Mouse (Mus musculus): ENCODE measurements around the gene Pola1. TPM values are rescaled to one million over a fixed set of nuclear protein-coding genes. Genes with fewer than 3 reads are reported as not detected.

Gene Pola1
- total and polyA plus RNA-seq, 2 experiments = 0.29 to 5.3 TPM

DNA sequence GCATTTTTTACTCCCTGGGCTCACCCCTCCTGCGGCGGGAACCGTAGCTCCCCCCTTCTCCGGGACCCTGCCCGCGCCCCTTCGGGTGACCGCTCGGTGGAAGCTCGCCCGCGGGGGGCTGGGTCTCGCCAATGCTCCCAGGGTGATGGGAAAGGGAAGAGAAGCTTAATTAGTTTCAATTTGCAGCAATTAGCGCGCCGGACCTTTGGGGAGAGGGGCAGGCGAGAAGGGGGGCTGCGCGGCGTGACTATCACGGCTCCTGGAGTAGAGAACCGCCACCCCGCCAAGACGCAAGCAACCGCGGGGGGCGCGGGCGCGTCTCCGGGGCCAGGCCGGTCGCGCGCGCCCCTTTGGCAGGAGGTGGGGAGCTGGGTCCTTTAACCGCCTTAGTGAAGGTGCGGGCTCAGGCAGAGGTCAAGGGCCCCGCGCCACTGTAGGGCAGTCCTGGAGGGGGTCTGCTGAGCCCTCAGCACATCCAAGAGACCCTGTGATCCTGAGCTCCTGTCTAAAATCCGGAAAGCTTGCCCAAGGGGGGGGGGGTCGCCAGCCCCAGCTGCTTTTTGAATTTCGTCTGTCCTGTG is 332.8 kb downstream of the Pola1 start:
- H3K27me3 ChIP-seq (ENCODE audit: control insufficient read depth, insufficient read depth, low read length) = peaks cover 20% of the 10 kb centered on the region
- H3K4me3 ChIP-seq (ENCODE audit: insufficient read depth, low read depth, low read length) = no peak overlapping the region
- H3K4me1 ChIP-seq (ENCODE audit: control insufficient read depth, insufficient read depth, low read length) = no peaks in the 10 kb centered on the region; the same call in 1 of the 2 replicates
- H3K27ac ChIP-seq (replicated peaks; ENCODE audit: insufficient read depth, low read depth, low read length) = no peak overlapping the region
- DNase-seq (ENCODE audit: extremely low read depth, low read depth, low spot score) = no peak
- H3K36me3 ChIP-seq (ENCODE audit: control insufficient read depth, insufficient read depth, low read length) = no peaks in the 10 kb centered on the region
- H3K9ac ChIP-seq (ENCODE audit: low read depth, low read length) = no peak overlapping the region
- WGBS = 6% methylated on average over 42 of the region's 43 CpGs
- H3K79me2 ChIP-seq (ENCODE audit: control insufficient read depth, insufficient read depth, low read length) = no peaks in the 10 kb centered on the region
- TF ChIP-seq POLR2A (IDR thresholded peaks at IDR 0.05; ENCODE audit: extremely low read depth, insufficient read depth, low read length) (no peak), CTCF (IDR thresholded peaks at IDR 0.05; ENCODE audit: low read depth, low read length) (no peak)

DNA sequence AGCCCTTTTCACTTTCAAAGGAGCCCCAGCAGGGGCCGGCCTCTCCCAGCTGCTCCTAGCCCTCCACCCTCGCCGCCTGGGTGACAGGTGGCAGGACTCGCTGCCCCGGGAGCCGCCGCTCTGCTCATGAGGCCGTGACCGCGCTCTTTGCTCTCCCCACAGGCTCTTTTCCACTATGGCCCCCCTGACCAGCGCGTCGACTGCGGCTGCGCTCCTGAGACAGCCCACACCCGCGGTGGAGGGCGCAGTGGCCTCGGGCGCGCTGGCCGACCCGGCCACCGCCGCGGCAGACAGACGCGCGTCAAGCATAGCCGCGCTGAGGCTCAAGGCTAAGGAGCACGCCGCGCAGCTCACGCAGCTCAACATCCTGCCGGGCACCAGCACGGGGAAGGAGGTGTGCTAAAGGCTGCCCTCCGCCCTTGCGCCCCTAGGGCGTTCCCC is 334.9 kb downstream of the Pola1 start:
- no peak for TF ChIP-seq CTCF (IDR thresholded peaks at IDR 0.05; ENCODE audit: low read depth, low read length)
- TF ChIP-seq POLR2A (IDR thresholded peaks at IDR 0.05; ENCODE audit: extremely low read depth, insufficient read depth, low read length) = no peak
- Histone ChIP-seq H3K4me3 (ENCODE audit: insufficient read depth, low read depth, low read length) (no peak overlapping the region; the same call in 1 of the 2 replicates), H3K9ac (ENCODE audit: low read depth, low read length) (no peak overlapping the region), H3K27me3 (ENCODE audit: control insufficient read depth, insufficient read depth, low read length) (peaks cover 20% of the 10 kb centered on the region), H3K79me2 (ENCODE audit: control insufficient read depth, insufficient read depth, low read length) (no peaks in the 10 kb centered on the region), H3K36me3 (ENCODE audit: control insufficient read depth, insufficient read depth, low read length) (no peaks in the 10 kb centered on the region), H3K4me1 (ENCODE audit: control insufficient read depth, insufficient read depth, low read length) (no peaks in the 10 kb centered on the region; the same call in 1 of the 2 replicates), H3K27ac (replicated peaks; ENCODE audit: insufficient read depth, low read depth, low read length) (no peak overlapping the region)
- 3% methylated on average over 36 of the region's 40 CpGs for WGBS
- no peak for DNase-seq (ENCODE audit: extremely low read depth, low read depth, low spot score)

- Histone ChIP-seq H3K79me2 (ENCODE audit: control insufficient read depth, insufficient read depth, low read length) (no peaks in the 10 kb centered on the region), H3K9ac (ENCODE audit: low read depth, low read length) (no peak overlapping the region), H3K4me1 (ENCODE audit: control insufficient read depth, insufficient read depth, low read length) (no peaks in the 10 kb centered on the region; the same call in 1 of the 2 replicates), H3K4me3 (ENCODE audit: insufficient read depth, low read depth, low read length) (no peak overlapping the region), H3K27me3 (ENCODE audit: control insufficient read depth, insufficient read depth, low read length) (peaks cover 20% of the 10 kb centered on the region), H3K36me3 (ENCODE audit: control insufficient read depth, insufficient read depth, low read length) (no peaks in the 10 kb centered on the region), H3K27ac (replicated peaks; ENCODE audit: insufficient read depth, low read depth, low read length) (no peak overlapping the region)
- no peak for DNase-seq (ENCODE audit: extremely low read depth, low read depth, low spot score)
- WGBS = 21% methylated on average over 5 of the region's 5 CpGs
- TF ChIP-seq CTCF (IDR thresholded peaks at IDR 0.05; ENCODE audit: low read depth, low read length) (no peak), POLR2A (IDR thresholded peaks at IDR 0.05; ENCODE audit: extremely low read depth, insufficient read depth, low read length) (no peak)
Observed at GRCm38 (mm10) chrX:93295819-93296218, 336.1 kb downstream of the Pola1 start.

- 17% methylated on average over 23 of the region's 25 CpGs for WGBS
- TF ChIP-seq CTCF (IDR thresholded peaks at IDR 0.05; ENCODE audit: low read depth, low read length) (no peak), POLR2A (IDR thresholded peaks at IDR 0.05; ENCODE audit: extremely low read depth, insufficient read depth, low read length) (no peak)
- Histone ChIP-seq H3K36me3 (ENCODE audit: control insufficient read depth, insufficient read depth, low read length) (no peaks in the 10 kb centered on the region), H3K79me2 (ENCODE audit: control insufficient read depth, insufficient read depth, low read length) (no peaks in the 10 kb centered on the region), H3K4me3 (ENCODE audit: insufficient read depth, low read depth, low read length) (no peak overlapping the region), H3K27ac (replicated peaks; ENCODE audit: insufficient read depth, low read depth, low read length) (no peak overlapping the region), H3K27me3 (ENCODE audit: control insufficient read depth, insufficient read depth, low read length) (peaks cover 20% of the 10 kb centered on the region), H3K9ac (ENCODE audit: low read depth, low read length) (no peak overlapping the region), H3K4me1 (ENCODE audit: control insufficient read depth, insufficient read depth, low read length) (no peaks in the 10 kb centered on the region; the same call in 1 of the 2 replicates)
- no peak for DNase-seq (ENCODE audit: extremely low read depth, low read depth, low spot score)
Observed at GRCm38 (mm10) chrX:93294736-93295490, 337.0 kb downstream of the Pola1 start.

DNA sequence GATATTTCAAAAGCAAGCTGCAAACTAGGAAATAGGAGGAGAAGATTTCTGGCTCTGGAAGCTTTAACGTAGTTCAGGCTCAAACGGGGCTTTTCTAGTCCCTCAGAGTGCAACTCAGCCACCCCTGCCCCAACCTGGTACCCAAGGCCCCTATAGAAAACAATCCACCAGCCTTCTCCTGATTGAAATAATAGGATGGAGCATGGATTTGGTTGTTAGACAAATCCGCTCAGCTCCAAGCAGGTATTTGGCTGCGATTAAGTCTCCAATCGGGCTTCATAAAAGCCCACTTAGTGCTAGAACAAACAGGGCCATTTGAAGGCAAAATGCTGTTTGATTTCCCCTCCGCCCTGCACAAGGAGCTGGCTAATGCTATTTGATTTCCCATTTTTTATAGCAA is 339.9 kb downstream of the Pola1 start:
- no peaks in the 10 kb centered on the region for H3K79me2 ChIP-seq (ENCODE audit: control insufficient read depth, insufficient read depth, low read length)
- DNase-seq (ENCODE audit: extremely low read depth, low read depth, low spot score) = no peak
- peaks cover 4% of the 10 kb centered on the region; the same call in 1 of the 2 replicates for H3K4me1 ChIP-seq (ENCODE audit: control insufficient read depth, insufficient read depth, low read length)
- H3K4me3 ChIP-seq (ENCODE audit: insufficient read depth, low read depth, low read length) = no peak overlapping the region
- 21% methylated on average over 6 of the region's 6 CpGs for whole genome bisulfite sequencing
- no peak overlapping the region for H3K27ac ChIP-seq (replicated peaks; ENCODE audit: insufficient read depth, low read depth, low read length)
- peaks cover 23% of the 10 kb centered on the region for H3K27me3 ChIP-seq (ENCODE audit: control insufficient read depth, insufficient read depth, low read length)
- H3K36me3 ChIP-seq (ENCODE audit: control insufficient read depth, insufficient read depth, low read length) = no peaks in the 10 kb centered on the region
- H3K9ac ChIP-seq (ENCODE audit: low read depth, low read length) = no peak overlapping the region
- no peak for TF ChIP-seq CTCF (IDR thresholded peaks at IDR 0.05; ENCODE audit: low read depth, low read length)
- no peak for TF ChIP-seq POLR2A (IDR thresholded peaks at IDR 0.05; ENCODE audit: extremely low read depth, insufficient read depth, low read length)
